Mouse (Mus musculus): ENCODE measurements around the gene Naa60. TPM values are rescaled to one million over a fixed set of nuclear protein-coding genes. Genes with fewer than 3 reads are reported as not detected.
A peak's percentile ranks its signal among the peaks of the same experiment; 100 is the strongest.

The Naa60 gene
- 53.5 TPM for polyA plus RNA-seq (2021)

DNA sequence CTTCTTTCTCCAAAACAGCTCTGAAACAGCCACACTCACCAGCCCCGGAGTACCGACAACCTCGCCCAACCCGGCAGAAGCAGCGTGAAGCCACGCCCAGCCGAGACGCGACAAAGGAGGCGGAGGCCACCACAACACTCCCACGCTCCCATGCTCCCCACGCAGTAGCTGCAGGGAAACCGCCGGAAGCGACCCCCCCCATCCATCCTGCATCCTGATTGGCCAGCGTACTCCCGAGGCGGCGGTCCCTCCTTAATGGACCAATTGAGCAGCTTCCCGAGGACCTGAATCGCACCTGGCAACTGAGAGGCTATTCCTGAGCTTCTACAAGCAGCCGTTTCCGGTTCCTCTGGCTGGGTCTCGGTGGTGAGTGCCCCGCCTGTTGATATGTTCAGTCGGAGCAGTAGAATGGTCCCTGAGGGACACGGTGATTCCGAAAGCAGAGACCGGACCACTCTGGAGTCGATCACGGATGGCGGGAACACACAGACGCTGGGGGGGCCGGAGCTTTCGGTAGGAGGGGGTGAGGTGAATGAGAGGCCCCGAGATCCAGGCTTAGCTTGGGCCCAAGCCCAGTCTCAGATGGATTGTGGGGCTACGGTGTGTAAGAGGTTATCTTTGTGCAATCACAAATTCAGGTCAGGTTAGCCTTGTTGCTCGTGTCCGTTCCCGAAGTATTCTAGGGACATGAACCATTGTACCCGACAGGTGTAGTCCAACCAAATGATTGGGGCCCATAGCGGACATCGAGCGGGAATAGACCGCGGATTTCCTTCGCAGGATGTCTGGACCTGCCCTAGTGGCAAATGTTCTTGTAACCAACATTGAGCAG, at the start of gene Naa60:
TSS of gene Naa60 (plus strand) at position 160 of the 832 bp plus-strand sequence.
- no peak for TF ChIP-seq CTCF (IDR thresholded peaks at IDR 0.05)
- DNase-seq (ENCODE audit: low read depth, low spot score) (peak; percentile 81), ATAC-seq (peak; percentile 99)
- no peaks in the 10 kb centered on the region for H3K27me3 ChIP-seq
- CTCF ChIA-PET, result interaction anchor here (1.0 to 3.1 kb wide), 6 partner anchors 9 to 133 kb away, joined by 3 to 12 read pairs (median 4); partner anchors contain the start of gene Zfp174
- in situ Hi-C loops (cut with MboI; ENCODE audit: low pct_unique_long_range_greater_than_20kb), result loop anchor here (10.0 kb wide), 1 partner anchor 128 kb away; the partner anchor contains the start of gene Zfp263
- POLR2A ChIA-PET, result interaction anchor here (1.3 to 1.8 kb wide), 2 partner anchors 13 to 128 kb away, joined by 3 to 4 read pairs; partner anchors contain the start of gene Zfp263

DNA sequence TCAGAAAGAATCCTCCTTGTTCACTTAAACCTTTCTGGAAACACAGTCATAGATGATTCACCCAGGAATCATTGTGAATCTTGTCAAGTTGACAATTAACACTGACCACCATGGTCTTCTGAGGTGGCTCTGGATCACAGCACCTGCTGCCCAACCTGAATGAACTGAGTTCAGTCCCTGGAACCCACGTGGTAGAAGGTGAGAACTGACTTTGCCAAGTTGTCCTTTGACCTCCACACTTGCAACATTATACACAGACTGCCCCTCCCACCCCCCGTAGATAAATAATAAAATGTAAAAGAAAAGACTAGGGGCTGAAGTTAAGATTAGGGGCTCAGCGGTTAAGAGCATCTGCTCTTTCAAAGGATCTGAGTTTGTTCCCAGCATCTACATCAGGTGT, 44.2 kb upstream of the Naa60 start:
- no peak for DNase-seq (ENCODE audit: low read depth, low spot score)
- POLR2A ChIA-PET, result no interaction called here
- no peak for TF ChIP-seq CTCF (IDR thresholded peaks at IDR 0.05)
- in situ Hi-C loops (cut with MboI; ENCODE audit: low pct_unique_long_range_greater_than_20kb), result no loop called here
- peak; percentile 62 for ATAC-seq
- CTCF ChIA-PET, result no interaction called here
- H3K27me3 ChIP-seq, result no peaks in the 10 kb centered on the region

DNA sequence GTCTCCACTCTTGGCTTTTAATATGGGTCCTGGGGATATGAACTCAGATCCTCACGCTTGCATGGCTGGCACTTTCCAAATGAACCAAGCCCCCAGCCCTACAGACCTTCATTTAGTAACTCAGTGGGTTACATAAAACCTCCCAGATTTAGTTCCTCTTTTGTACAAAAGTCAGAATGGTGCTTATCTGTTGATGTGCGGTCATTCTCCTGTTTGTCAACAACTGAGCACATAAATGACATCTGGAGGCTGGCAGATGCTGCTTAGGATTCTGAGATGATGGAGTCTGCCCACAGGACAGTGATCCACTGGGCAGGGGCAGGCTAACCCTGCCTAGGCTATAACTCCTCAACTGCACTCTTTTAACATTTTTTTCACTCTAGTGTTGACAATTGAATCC, 42.4 kb upstream of the Naa60 start:
- no peaks in the 10 kb centered on the region for H3K27me3 ChIP-seq
- ATAC-seq (no peak), DNase-seq (ENCODE audit: low read depth, low spot score) (no peak)
- TF ChIP-seq CTCF (IDR thresholded peaks at IDR 0.05), result no peak
- CTCF ChIA-PET, result no interaction called here
- POLR2A ChIA-PET, result no interaction called here
- in situ Hi-C loops (cut with MboI; ENCODE audit: low pct_unique_long_range_greater_than_20kb), result no loop called here

DNA sequence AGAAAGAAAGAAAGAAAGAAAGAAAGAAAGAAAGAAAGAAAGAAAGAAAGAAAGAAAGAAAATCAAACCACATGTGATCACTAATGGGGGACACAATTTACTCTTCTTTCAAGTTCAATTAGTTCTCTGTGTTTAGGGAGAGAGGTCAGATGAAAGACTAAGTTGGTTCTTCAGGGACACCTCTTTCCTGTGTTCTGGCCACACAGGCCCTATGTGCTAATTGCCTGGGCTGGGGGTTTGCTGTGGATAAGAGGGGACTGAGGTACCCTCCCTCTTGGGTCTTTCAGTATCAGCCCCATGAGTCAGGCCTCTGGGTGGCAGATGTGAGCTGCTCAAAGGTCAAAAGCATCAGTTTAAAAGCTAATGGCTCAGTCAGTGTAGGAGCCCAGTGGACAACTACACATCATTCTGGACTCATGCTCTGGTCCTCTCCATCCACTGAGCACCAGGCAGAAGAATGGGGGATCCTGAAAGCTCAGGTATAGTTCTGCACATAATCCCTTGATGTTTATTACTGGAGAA, 41.5 kb upstream of the Naa60 start, which contains the start of gene Olfr15:
TSS of gene Olfr15 (plus strand) at position 291 of the 522 bp plus-strand sequence.
- ChIA-PET POLR2A (no interaction called here), CTCF (interaction anchor here (0.9 to 1.0 kb wide), 2 partner anchors 78 to 174 kb away, joined by 3 read pairs; no protein-coding TSS in a partner anchor)
- no peak for DNase-seq (ENCODE audit: low read depth, low spot score)
- H3K27me3 ChIP-seq, result no peaks in the 10 kb centered on the region
- in situ Hi-C loops (cut with MboI; ENCODE audit: low pct_unique_long_range_greater_than_20kb), result no loop called here
- TF ChIP-seq CTCF (IDR thresholded peaks at IDR 0.05), result peak; percentile 41
- no peak for ATAC-seq

DNA sequence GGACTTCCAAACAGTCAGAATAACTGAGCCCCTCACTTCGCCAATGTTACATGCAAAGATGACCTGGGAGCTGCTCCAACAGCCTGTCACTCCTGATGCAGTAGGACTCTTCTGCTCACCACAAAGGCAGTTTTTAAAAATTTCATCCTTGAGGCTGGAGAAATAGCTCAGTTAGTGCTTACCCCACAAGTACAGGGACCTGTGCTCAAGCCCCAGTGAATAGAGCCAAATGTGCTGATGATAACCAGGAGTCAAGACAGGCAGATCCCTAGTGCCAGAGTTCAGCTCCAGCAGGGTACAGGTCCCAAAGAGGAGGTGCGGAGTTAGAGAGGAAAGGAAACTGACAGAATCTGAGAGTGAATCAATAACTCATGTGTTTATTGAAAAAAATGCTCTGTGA, 36.7 kb upstream of the Naa60 start:
- in situ Hi-C loops (cut with MboI; ENCODE audit: low pct_unique_long_range_greater_than_20kb), result no loop called here
- ATAC-seq (no peak), DNase-seq (ENCODE audit: low read depth, low spot score) (no peak)
- ChIA-PET POLR2A (interaction anchor here (0.6 kb wide), 1 partner anchor 10 kb away, joined by 3 read pairs; no protein-coding TSS in a partner anchor), CTCF (interaction anchor here (1.8 kb wide), 1 partner anchor 11 kb away, joined by 6 read pairs; no protein-coding TSS in a partner anchor)
- TF ChIP-seq CTCF (IDR thresholded peaks at IDR 0.05), result no peak
- H3K27me3 ChIP-seq, result no peaks in the 10 kb centered on the region

DNA sequence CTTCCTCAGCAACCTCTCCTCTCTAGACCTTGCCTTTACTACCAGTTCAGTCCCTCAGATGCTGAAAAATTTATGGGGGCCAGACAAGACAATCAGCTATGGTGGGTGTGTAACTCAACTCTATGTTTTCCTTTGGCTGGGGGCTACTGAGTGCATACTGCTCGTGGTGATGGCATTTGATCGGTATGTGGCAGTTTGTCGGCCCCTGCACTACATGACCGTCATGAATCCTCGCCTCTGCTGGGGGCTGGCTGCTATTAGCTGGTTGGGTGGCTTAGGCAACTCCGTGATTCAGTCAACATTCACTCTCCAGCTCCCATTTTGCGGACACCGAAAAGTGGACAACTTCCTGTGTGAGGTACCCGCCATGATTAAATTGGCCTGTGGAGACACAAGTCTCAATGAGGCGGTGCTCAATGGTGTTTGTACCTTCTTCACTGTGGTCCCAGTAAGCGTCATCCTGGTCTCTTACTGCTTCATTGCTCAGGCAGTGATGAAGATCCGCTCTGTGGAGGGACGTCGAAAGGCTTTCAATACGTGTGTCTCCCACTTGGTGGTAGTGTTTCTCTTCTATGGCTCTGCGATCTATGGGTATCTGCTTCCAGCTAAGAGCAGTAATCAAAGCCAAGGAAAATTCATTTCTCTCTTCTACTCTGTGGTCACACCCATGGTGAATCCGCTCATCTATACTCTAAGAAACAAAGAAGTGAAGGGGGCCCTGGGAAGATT, 32.9 kb upstream of the Naa60 start:
- H3K27me3 ChIP-seq, result no peaks in the 10 kb centered on the region
- TF ChIP-seq CTCF (IDR thresholded peaks at IDR 0.05), result no peak
- POLR2A ChIA-PET, result no interaction called here
- in situ Hi-C loops (cut with MboI; ENCODE audit: low pct_unique_long_range_greater_than_20kb), result no loop called here
- CTCF ChIA-PET, result interaction anchor here (0.9 to 1.6 kb wide), 3 partner anchors 9 to 32 kb away, joined by 3 read pairs; partner anchors contain the start of gene Naa60
- ATAC-seq (no peak), DNase-seq (ENCODE audit: low read depth, low spot score) (no peak)

DNA sequence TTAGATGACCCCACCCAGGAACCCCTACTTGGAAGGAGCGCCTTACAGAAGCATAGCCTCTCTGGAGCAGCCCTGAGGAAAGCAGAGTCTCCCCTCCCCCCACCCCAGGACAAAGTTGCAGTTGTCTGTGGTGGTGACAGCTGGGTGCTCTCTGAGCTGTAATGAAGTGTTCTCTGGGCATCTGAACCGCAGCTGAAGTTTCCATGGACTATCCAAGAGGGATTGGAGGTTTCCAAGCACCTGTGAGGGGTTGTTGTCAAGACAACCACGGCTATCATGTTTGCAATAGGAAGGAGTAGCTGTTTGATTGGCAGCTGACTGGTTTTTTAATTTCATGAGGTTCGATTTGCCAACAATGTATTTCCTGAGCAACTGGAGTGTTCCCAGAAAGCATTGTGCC, 29.2 kb upstream of the Naa60 start:
- in situ Hi-C loops (cut with MboI; ENCODE audit: low pct_unique_long_range_greater_than_20kb), result no loop called here
- no peak for TF ChIP-seq CTCF (IDR thresholded peaks at IDR 0.05)
- POLR2A ChIA-PET, result no interaction called here
- no peaks in the 10 kb centered on the region for H3K27me3 ChIP-seq
- no peak for ATAC-seq
- CTCF ChIA-PET, result no interaction called here
- DNase-seq (ENCODE audit: low read depth, low spot score), result no peak

DNA sequence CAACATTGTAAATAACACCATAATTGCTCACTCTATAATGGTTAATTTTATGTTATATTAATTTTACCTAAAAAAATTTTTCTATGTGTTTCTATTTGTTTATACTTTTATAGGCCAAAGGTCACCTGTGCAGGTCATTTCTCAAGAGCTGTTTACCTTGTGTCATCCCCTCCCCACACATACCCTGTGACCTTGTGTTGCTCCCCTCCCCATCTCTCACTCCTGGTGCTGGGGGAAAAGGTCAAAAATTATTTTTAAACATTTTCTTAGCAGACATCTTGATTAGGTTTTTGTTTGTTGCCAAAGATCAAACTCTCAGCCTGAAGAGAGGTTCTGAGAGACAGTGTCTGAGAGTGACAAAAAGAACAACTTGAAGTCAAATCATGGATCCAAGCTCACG, 28.4 kb upstream of the Naa60 start:
- TF ChIP-seq CTCF (IDR thresholded peaks at IDR 0.05), result no peak
- H3K27me3 ChIP-seq, result no peaks in the 10 kb centered on the region
- in situ Hi-C loops (cut with MboI; ENCODE audit: low pct_unique_long_range_greater_than_20kb), result no loop called here
- CTCF ChIA-PET, result no interaction called here
- POLR2A ChIA-PET, result no interaction called here
- ATAC-seq (no peak), DNase-seq (ENCODE audit: low read depth, low spot score) (no peak)

DNA sequence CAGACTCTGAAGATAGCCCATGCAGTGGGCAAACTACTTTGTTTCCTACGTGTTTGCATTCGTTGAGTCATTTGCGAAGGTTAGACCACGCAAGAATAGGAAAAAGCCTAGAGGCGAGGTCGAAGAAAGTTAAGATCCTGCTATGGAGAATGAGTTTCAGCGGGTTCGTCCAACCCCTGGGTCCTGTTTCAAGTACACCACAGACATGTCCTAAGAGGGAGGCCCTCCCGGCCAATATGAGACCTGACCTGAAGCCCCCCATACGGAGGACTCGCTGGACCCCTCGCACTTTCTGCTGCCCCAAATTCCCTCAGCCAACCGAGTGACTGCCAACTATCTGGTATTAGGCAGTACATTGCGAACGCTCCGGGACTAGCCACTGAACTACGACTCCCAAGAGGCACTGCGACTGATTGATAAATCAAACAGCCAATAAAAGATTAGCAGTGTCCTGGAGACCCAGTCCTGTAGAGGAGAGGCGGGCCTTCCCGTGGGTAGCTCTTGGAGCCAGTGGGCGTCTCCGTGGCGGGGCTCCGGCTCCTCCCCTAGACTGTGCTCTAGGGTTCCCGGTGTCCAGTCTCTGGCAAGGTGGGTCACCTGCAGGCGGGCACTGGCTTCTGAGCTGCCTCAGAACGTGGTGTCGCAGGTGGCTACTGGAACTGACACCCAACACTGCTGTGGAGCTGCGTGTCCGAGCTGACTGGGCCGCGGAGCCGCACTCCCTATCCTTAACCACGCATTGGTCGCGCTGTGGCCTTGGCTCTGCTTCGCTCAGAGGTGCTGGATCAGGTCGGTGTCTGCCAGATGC, 25.3 kb upstream of the Naa60 start, which contains the start of gene Zfp174:
TSS of gene Zfp174 (plus strand) at position 558 of the 808 bp plus-strand sequence.
- in situ Hi-C loops (cut with MboI; ENCODE audit: low pct_unique_long_range_greater_than_20kb), result loop anchor here (5.0 kb wide), 1 partner anchor 105 kb away; the partner anchor contains the start of gene Zfp263
- DNase-seq (ENCODE audit: low read depth, low spot score), result peak; percentile 77
- TF ChIP-seq CTCF (IDR thresholded peaks at IDR 0.05), result no peak
- POLR2A ChIA-PET, result no interaction called here
- H3K27me3 ChIP-seq, result no peaks in the 10 kb centered on the region
- peak; percentile 99 for ATAC-seq
- CTCF ChIA-PET, result interaction anchor here (1.6 to 3.2 kb wide), 2 partner anchors 10 to 26 kb away, joined by 4 to 12 read pairs; partner anchors contain the start of gene Naa60
